In genomic region chr8:121108657-121109056, GRCm38 (mm10) we compare ENCODE assay signal across 7 mouse cellular contexts. TPM values are rescaled to one million over a fixed set of nuclear protein-coding genes. Genes with fewer than 3 reads are reported as not detected.
A peak's percentile ranks its signal among the peaks of the same experiment; 100 is the strongest.
DNase-seq lines count a peak whose midpoint lies in the region; ATAC-seq and TF ChIP-seq lines count a peak whose summit lies in the region.

No protein-coding gene starts in this region.

- H3K9ac ChIP-seq in lung, postnatal 0 days (replicated peaks; ENCODE audit: low read depth) = no peak overlapping the region
- H3K9ac ChIP-seq in forebrain, embryonic 12.5 days = peak overlapping the region; percentile 92
- peak overlapping the region; percentile 87 for H3K9ac ChIP-seq in limb, embryonic 14.5 days (ENCODE audit: low read depth, low read length, severe bottlenecking)
- 0 out of 2 replicates have a peak overlapping the region, but pooled peaks have one; percentile 38 for H3K9ac ChIP-seq in stomach, embryonic 15.5 days

- 5% methylated on average over 5 of the region's 5 CpGs for WGBS in lung, postnatal 0 days
- 16% methylated on average over 5 of the region's 5 CpGs for WGBS in forebrain, embryonic 12.5 days
- WGBS in limb, embryonic 14.5 days = 20% methylated on average over 5 of the region's 5 CpGs
- WGBS in stomach, embryonic 15.5 days = 9% methylated on average over 5 of the region's 5 CpGs

- H3K9me3 ChIP-seq in lung, postnatal 0 days (ENCODE audit: low read length) = no peaks in the 10 kb centered on the region
- H3K9me3 ChIP-seq in forebrain, embryonic 12.5 days = no peaks in the 10 kb centered on the region
- no peaks in the 10 kb centered on the region for H3K9me3 ChIP-seq in limb, embryonic 14.5 days (ENCODE audit: control insufficient read depth, low read length)
- H3K9me3 ChIP-seq in stomach, embryonic 15.5 days = no peaks in the 10 kb centered on the region

- peak overlapping the region; percentile 84 for H3K4me3 ChIP-seq in lung, postnatal 0 days (ENCODE audit: low read depth, low read length)
- H3K4me3 ChIP-seq in forebrain, embryonic 12.5 days (replicated peaks) = peak overlapping the region; percentile 89
- peak overlapping the region; percentile 93 for H3K4me3 ChIP-seq in limb, embryonic 14.5 days (replicated peaks; ENCODE audit: low read length)
- peak overlapping the region; percentile 66 for H3K4me3 ChIP-seq in stomach, embryonic 15.5 days (replicated peaks)

- H3K27ac ChIP-seq in lung, postnatal 0 days (ENCODE audit: low read length) = no peak overlapping the region
- peak overlapping the region; percentile 31; the same call in 1 of the 2 replicates for H3K27ac ChIP-seq in forebrain, embryonic 12.5 days
- no peak overlapping the region for H3K27ac ChIP-seq in limb, embryonic 14.5 days (replicated peaks; ENCODE audit: low read depth, low read length)
- H3K27ac ChIP-seq in stomach, embryonic 15.5 days = no peak overlapping the region

- no peak for TF ChIP-seq CTCF in lung, postnatal 0 days (IDR thresholded peaks at IDR 0.05)

- no peak for DNase-seq in lung, postnatal 0 days (ENCODE audit: low spot score)
- no peak for DNase-seq in lung, postnatal 14 days
- DNase-seq in limb, embryonic 14.5 days (ENCODE audit: low spot score) = no peak
- no peak for DNase-seq in adipocyte (ENCODE audit: low spot score)
- DNase-seq in spleen, postnatal 14 days (ENCODE audit: low spot score in 2 of 2) = no peak

- no peak for ATAC-seq in lung, postnatal 0 days
- no peak for ATAC-seq in forebrain, embryonic 12.5 days (ENCODE audit: low FRiP score)
- ATAC-seq in limb, embryonic 14.5 days (ENCODE audit: low FRiP score, low read depth) = no peak
- no peak for ATAC-seq in stomach, embryonic 15.5 days (ENCODE audit: insufficient read depth, low FRiP score, low read depth)

- no peaks in the 10 kb centered on the region for H3K36me3 ChIP-seq in lung, postnatal 0 days (ENCODE audit: insufficient read depth, low read length)
- peaks cover 13% of the 10 kb centered on the region for H3K36me3 ChIP-seq in forebrain, embryonic 12.5 days (replicated peaks)
- H3K36me3 ChIP-seq in limb, embryonic 14.5 days (ENCODE audit: control insufficient read depth, insufficient read depth, low read length) = peaks cover 23% of the 10 kb centered on the region
- no peaks in the 10 kb centered on the region for H3K36me3 ChIP-seq in stomach, embryonic 15.5 days

- peak overlapping the region; percentile 90 for H3K4me2 ChIP-seq in lung, postnatal 0 days (replicated peaks; ENCODE audit: low read depth, low read length)
- H3K4me2 ChIP-seq in forebrain, embryonic 12.5 days = peak overlapping the region; percentile 94
- peak overlapping the region; percentile 82 for H3K4me2 ChIP-seq in limb, embryonic 14.5 days (replicated peaks; ENCODE audit: low read depth, low read length, severe bottlenecking)
- H3K4me2 ChIP-seq in stomach, embryonic 15.5 days = peak overlapping the region; percentile 81

- H3K4me1 ChIP-seq in lung, postnatal 0 days (ENCODE audit: insufficient read depth, low read depth, low read length) = no peaks in the 10 kb centered on the region; the same call in 1 of the 2 replicates
- peaks cover 17% of the 10 kb centered on the region for H3K4me1 ChIP-seq in forebrain, embryonic 12.5 days
- peaks cover 6% of the 10 kb centered on the region; the same call in 1 of the 2 replicates for H3K4me1 ChIP-seq in limb, embryonic 14.5 days (ENCODE audit: control insufficient read depth, insufficient read depth, low read length)
- H3K4me1 ChIP-seq in stomach, embryonic 15.5 days = peaks cover 12% of the 10 kb centered on the region

- TF ChIP-seq EP300 in lung, postnatal 0 days (IDR thresholded peaks at IDR 0.05) = no peak

- peaks cover 4% of the 10 kb centered on the region; the same call in 1 of the 2 replicates for H3K27me3 ChIP-seq in lung, postnatal 0 days (replicated peaks; ENCODE audit: insufficient read depth, low read length)
- peaks cover 32% of the 10 kb centered on the region for H3K27me3 ChIP-seq in forebrain, embryonic 12.5 days
- H3K27me3 ChIP-seq in limb, embryonic 14.5 days (ENCODE audit: control insufficient read depth, insufficient read depth, low read length) = peaks cover 3% of the 10 kb centered on the region
- H3K27me3 ChIP-seq in stomach, embryonic 15.5 days (replicated peaks) = peaks cover 3% of the 10 kb centered on the region

- no peak for TF ChIP-seq POLR2A in limb, embryonic 14.5 days (IDR thresholded peaks at IDR 0.05; ENCODE audit: borderline replicate concordance, extremely low read depth, insufficient read depth, insufficient read length)

RNA-seq across cellular contexts. Expression of gene Mthfsd, which starts 0.5 kb away (rescaled TPM):
- 36.1 and 37.7 TPM in 2 replicates for polyA plus RNA-seq in lung, postnatal 0 days (2015; fragmentation: Nextera tagmentation; extraction: Ambion mirVana)
- 55.0 and 60.2 TPM in 2 replicates for polyA plus RNA-seq in forebrain, embryonic 12.5 days (2016; fragmentation: Nextera tagmentation; extraction: Ambion mirVana)
- 120 and 122 TPM in 2 replicates for polyA plus RNA-seq in limb, embryonic 14.5 days (2012; rRNA removed)
- 59.9 and 62.8 TPM in 2 replicates for polyA plus RNA-seq in limb, embryonic 14.5 days (2014; fragmentation: Nextera tagmentation; extraction: Ambion mirVana)
- polyA plus RNA-seq in stomach, embryonic 15.5 days (2015; fragmentation: Nextera tagmentation; extraction: Ambion mirVana) = 53.9 and 56.3 TPM in 2 replicates

RNA-seq across cellular contexts. Expression of gene Foxc2, which starts 7.3 kb away (rescaled TPM):
- polyA plus RNA-seq in lung, postnatal 0 days (2015; fragmentation: Nextera tagmentation; extraction: Ambion mirVana) = 0.47 and 0.58 TPM in 2 replicates
- polyA plus RNA-seq in forebrain, embryonic 12.5 days (2016; fragmentation: Nextera tagmentation; extraction: Ambion mirVana) = 3.3 and 4.6 TPM in 2 replicates
- polyA plus RNA-seq in limb, embryonic 14.5 days (2012; rRNA removed) = 14.3 and 24.4 TPM in 2 replicates
- 9.7 and 12.5 TPM in 2 replicates for polyA plus RNA-seq in limb, embryonic 14.5 days (2014; fragmentation: Nextera tagmentation; extraction: Ambion mirVana)
- 0.77 and 0.90 TPM in 2 replicates for polyA plus RNA-seq in stomach, embryonic 15.5 days (2015; fragmentation: Nextera tagmentation; extraction: Ambion mirVana)

RNA-seq across cellular contexts. Expression of gene Foxl1, which starts 19.1 kb away (rescaled TPM):
- polyA plus RNA-seq in lung, postnatal 0 days (2015; fragmentation: Nextera tagmentation; extraction: Ambion mirVana) = 0.88 and 1.3 TPM in 2 replicates
- polyA plus RNA-seq in forebrain, embryonic 12.5 days (2016; fragmentation: Nextera tagmentation; extraction: Ambion mirVana) = 0.18 and 0.36 TPM in 2 replicates
- polyA plus RNA-seq in limb, embryonic 14.5 days (2012; rRNA removed) = 0.40 and 0.72 TPM in 2 replicates
- 0.18 and 0.28 TPM in 2 replicates for polyA plus RNA-seq in limb, embryonic 14.5 days (2014; fragmentation: Nextera tagmentation; extraction: Ambion mirVana)
- 7.2 and 9.4 TPM in 2 replicates for polyA plus RNA-seq in stomach, embryonic 15.5 days (2015; fragmentation: Nextera tagmentation; extraction: Ambion mirVana)

RNA-seq across cellular contexts. Expression of gene Foxf1, which starts 24.5 kb away (rescaled TPM):
- polyA plus RNA-seq in lung, postnatal 0 days (2015; fragmentation: Nextera tagmentation; extraction: Ambion mirVana) = 156 and 194 TPM in 2 replicates
- polyA plus RNA-seq in forebrain, embryonic 12.5 days (2016; fragmentation: Nextera tagmentation; extraction: Ambion mirVana) = 0.08 and 1.0 TPM in 2 replicates
- 0.54 and 1.00 TPM in 2 replicates for polyA plus RNA-seq in limb, embryonic 14.5 days (2012; rRNA removed)
- polyA plus RNA-seq in limb, embryonic 14.5 days (2014; fragmentation: Nextera tagmentation; extraction: Ambion mirVana) = 0.15 and 0.28 TPM in 2 replicates
- polyA plus RNA-seq in stomach, embryonic 15.5 days (2015; fragmentation: Nextera tagmentation; extraction: Ambion mirVana) = 131 and 136 TPM in 2 replicates
